Mouse (Mus musculus): ENCODE data around the gene Xiap.

DNA sequence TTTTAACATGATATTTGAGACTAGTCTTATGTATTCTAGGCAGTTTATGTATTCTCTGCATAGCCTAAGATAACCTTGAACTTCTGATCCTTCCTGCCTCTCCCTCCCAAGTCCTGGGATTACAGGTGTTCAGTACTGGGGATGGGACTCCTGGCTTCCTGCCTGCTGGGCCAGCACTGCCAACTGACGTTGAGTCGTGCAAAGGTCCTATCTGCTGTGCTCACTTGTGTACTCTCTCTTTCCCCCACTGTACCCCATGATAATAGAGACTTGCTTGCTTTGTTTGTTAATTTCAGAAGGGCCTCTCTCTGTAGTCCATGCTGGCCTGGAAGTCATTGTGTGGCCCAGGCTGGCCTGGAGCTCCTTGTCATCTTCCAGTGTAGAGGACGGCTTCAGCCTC is 45.7 kb upstream of the Xiap start:
- no peak for TF ChIP-seq CTCF (IDR thresholded peaks at IDR 0.05; ENCODE audit: low read depth, low read length)
- TF ChIP-seq GATA1 (IDR thresholded peaks at IDR 0.05; ENCODE audit: borderline replicate concordance, low read length), result no peak
- no peak for TF ChIP-seq TAL1 (conservative IDR thresholded peaks at IDR 0.05; ENCODE audit: low read depth, low read length)

Measured in G1E (cell line).